Mouse (Mus musculus): Measurements from ENCODE around the gene Slc6a9.
A peak's percentile ranks its signal among the peaks of the same experiment; 100 is the strongest.

Slc6a9 gene

DNA sequence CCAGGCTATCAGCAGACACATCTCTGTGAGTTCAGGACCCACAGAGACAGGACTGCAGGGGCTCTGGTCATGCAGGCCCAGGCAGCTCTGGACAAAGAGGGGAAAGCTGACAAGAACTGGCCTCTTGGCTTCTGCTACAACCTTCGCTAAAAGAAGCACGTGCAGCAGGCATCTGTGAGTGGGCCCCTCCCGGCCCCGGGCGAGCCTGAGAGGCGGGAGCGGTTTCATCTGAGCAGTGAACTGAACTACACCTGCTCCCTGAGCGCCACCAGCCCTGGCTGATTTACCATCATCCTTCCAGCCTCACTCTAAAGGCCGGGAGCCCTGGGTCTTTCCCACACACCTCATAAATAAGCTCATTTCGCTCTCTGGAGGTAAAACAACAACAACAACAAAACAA is 44.0 kb downstream of the Slc6a9 start:
- DNase-seq (ENCODE audit: low spot score), result no peak

DNA sequence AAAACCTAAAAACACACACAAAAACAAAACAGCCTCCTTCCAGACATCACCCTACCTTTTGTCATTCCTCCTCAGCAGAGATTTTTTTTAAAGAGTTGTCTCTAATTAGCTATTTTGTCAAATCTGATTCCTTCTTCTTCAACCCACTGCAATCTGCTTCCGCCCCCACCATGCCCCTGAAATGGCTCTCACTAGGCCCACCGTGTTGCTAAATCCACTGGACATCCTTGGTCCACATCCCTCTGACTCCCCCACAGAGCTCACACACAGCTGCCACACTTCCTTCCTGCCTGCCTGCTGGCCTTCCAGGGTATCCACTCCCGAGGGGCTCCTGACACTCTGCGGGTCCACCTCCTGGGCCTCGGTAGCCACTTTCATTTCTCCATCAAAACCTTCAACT is 44.4 kb downstream of the Slc6a9 start:
- no peak for DNase-seq (ENCODE audit: low spot score)

DNA sequence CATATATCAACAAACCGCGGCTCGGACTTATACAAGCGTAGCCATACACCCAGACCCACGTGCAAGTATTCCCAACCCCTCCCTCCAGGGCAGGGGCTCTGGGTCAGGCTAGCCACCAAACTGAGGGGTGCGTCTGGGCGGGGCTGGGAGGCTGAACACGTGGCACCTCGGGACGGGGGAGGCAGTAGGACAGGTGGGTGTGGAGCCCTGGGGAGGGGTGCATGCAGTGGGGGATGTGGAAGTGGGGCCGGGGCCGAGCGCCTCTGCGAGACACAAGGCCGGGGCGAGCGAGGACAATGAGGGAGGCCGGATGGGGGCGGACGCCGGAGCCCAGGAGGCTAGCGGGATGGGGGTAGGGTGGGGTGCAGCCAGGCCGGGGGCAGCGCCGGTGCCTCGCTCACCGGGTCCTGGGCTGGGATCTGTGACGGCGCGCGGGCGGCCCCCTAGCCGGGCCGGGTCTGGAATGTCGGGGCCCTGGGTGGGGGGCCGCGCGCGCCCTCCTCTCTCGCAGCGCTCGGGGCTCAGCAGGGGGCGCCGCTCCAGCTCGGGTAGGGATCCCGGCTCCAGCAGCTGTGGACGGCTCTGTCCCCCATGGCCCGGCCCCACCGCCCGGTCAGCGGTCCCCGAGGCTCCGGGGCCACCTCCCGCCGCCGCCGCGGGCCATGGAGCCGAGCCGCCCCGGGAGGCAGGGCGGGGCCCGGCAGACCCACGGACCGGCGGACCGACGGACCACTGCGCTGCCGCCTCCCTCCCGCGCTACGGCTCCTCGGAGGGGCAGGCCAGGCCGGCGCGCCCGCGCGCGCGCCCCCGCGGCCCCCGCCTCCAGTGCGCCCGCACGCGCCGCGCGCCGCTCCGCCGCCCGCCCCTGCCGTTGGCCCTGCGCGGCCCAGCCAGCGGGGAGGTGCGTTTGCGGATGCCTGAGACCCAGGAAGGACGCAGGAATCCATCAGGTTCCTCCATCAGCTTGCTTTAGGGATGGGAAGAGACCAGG is 48.7 kb downstream of the Slc6a9 start, which contains the start of gene B4galt2:
B4galt2 (minus strand) TSS at position 787 of the 991 bp plus-strand sequence.
- DNase-seq (ENCODE audit: low spot score), result no peak

DNA sequence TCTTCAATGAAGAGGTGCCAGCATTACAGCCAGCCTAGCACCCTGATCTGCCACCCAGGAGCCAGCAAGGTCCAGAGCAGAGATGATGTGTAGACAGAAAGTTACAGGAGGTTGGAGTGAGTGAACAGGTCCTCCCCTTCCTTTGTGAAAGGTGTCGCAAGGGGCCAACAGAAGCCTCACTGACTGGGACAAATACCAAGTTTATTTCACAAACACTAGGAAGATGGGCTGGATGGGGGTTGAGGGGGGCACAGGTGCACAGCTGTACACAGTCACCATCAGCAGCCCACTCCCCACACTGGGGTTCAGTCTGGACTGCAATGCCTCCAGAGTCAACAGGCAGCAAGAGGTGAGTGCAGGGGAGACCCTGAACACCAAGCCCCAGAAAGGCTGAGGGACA is 49.8 kb downstream of the Slc6a9 start:
- DNase-seq (ENCODE audit: low spot score), result no peak

DNA sequence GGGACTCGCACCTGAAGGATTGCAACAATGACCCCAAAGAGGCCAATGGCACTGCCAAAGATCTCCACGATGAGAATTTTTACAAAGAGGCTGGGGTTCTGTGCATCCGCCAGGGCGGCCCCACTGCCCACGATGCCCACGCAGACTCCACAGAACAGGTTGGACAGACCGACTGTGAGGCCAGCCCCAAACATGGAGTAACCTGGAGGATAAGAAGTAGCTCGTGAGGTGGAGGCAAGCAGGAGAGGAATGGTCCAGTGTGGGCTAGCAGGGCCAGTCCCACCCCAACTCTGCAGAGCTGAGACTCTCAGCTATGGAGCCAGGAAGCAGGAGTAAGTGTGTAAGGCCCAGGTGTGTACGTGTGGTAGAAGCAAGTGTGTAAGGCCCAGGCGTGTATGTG is 50.8 kb downstream of the Slc6a9 start:
- DNase-seq (ENCODE audit: low spot score), result no peak

DNA sequence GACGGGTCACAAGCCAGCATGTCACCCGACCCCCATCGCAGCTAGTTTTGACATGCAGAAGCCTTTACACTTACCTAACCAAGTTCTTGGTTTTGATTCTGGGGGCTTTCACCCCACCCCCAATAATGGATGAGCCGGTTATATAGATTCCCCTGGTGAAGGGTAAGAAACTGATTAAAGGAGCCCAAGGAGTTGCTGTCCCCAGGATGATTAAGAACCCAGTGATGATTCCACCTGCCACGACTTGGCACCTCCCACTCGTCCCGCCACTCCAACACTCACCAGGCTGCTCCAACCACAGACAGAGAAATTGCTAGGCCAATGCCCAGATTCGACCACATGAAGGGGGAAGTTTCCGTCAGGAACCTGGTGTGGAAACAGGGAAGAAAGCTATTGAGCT is 51.7 kb downstream of the Slc6a9 start:
- no peak for DNase-seq (ENCODE audit: low spot score)

DNA sequence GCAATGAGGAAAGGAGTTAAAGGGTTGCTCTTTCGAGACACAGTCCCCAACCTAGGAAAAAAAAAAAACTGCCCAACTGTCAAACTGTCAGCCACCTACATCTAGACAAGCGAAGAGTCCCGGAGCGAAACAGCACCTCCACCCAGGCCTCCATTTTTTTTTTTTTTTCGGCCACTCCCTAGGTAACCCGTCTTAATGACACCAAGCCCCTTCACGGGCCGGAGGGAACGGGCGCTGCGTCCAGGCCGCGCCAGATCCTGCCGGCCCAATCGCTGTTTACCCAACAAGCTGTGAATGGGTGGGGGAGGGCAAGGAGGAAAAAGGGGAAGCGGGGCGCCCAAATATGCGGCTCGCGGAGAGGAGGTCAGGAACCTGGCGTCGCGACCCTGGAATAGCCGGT is 52.3 kb downstream of the Slc6a9 start:
- no peak for DNase-seq (ENCODE audit: low spot score)

DNA sequence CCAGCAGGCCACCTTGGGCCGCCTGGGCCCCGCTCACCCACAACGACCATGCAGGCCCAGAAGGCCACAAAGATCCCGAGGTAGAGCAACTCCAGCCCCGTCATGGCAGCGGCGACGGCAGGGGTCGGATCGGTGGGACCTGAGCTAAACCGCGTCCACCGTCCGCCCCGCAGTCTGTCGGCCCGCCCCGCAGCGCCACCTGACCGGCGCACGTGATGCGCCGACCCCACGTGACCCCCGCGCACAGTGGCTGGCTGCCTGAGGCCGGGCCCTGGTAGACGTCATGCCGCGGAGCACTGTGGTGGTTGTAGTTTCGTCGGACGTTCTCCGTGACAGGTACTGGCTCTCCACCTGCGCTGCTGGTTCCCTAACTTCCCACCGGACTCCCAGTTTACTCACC is 52.8 kb downstream of the Slc6a9 start, which contains the start of gene Atp6v0b:
Atp6v0b (minus strand) TSS at position 201 of the 400 bp plus-strand sequence.
- peak; percentile 95 for DNase-seq (ENCODE audit: low spot score)

DNA sequence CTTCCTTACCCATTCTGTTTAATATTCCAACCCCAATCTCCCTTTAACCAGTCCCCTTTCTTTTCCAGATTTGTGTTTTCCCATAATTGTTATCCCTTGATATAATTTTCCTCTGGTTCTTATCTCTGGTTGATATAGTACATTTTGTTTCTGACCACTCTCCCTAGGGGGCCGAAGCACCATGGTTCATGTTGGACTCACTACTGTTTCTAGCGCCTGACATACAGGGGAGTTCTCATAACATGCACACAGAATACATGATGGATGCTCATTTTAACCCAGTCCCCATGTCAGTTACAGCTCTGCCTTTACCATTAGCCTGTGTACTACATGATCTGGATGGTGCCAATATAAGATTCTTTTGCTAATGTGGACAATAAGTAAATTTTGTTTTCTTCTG is 53.6 kb downstream of the Slc6a9 start:
- DNase-seq (ENCODE audit: low spot score), result no peak

DNA sequence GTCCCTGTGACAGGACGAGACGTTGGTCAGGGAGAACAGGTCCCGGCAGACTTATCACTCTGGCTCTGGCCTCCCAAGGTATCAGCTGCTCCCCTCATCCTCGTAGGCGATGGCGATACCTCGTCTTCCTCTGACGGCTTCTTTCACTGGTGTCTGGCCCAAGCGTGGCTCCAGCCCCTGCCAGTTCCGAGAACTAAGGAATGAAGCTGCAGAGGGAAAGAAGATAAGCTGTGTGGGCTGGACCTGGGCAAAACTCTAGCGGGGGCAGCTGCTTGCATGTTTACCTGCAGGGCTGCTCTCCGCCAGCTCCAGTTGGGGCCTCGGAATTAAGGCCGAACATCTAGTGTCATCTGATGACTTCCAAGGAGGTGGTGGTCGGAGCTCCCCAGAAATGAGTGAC is 55.2 kb downstream of the Slc6a9 start:
- DNase-seq (ENCODE audit: low spot score), result no peak

DNA sequence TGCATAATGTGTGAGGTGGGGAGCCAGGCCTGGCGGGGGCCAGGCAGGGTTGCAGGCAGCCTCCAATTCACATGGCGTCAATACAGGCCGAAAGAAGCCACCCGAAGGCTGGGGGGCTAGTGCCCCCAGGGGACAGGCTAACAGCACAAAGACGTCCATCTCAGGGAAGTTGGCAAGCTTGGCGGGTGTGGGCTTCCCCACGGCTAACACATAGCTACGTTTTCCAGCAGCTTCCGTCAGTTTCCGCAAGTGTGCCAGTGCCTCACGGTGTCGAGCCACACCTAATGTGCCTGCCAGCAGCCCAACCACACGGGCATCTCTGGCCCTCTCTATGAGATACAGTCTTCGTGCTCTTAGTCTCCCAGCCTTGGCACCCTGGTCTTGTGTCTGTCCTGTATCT is 55.7 kb downstream of the Slc6a9 start:
- no peak for DNase-seq (ENCODE audit: low spot score)

DNA sequence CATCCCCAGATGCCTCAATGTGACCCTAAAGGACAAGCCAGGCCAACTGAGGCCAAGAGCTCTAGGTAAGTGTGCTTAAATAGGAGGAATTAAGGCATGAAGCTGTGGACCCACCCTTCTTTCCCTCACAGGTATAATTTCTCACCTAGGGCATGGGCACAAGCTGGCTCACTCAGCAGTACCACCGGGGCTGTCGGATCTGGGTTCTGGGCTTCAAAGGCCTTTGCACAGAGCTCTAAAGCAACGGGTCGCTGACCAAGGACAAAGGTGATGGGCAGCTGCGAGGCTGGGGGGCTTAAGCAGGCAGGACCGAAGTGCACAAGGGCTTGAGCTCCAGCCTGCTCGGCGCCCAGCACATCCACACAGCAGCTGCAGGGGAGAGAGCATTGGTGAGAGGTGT is 56.4 kb downstream of the Slc6a9 start:
- no peak for DNase-seq (ENCODE audit: low spot score)

DNA sequence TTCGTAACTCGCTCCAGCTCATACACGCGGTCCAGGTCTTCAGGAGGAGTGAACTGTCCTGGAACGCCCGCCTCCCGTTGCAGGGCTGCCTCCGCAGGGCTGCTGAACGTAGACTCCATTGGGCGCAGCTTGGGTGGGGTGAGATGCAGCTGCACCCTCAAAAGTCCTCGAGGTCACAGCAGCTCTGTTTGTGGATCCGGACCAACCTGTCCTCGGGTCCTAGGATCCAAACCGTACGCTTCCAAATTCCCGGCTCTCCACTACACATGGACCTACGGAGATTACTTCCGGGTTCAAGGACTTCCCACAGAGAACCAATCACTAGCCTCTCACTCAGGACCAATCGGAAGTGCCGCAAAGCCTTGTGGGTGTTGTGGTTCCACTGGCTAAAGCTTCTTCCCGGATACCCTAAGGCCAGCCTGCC is 57.4 kb downstream of the Slc6a9 start, which contains the start of gene Dph2:
Dph2 (minus strand) TSS at position 295 of the 424 bp plus-strand sequence.
- peak; percentile 93 for DNase-seq (ENCODE audit: low spot score)

DNA sequence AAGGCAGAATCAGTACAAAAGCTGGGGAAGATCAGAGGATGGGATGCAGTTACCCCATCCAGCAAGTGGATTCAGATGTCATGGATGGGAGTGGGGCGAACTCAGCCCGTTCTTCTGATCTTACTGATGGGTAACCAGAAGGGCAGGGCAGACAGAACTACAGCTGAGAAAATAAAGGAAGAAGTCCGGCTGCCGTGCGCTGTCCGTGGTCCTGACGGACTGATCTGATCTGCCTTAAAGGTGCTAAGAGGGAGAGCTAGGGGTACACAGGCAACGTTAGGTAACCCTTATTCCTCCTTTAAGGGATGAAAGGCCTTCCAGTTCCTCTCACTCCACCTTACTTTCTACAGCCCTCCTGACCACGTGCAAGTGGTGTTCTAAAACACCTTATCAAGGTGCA is 59.1 kb downstream of the Slc6a9 start:
- no peak for DNase-seq (ENCODE audit: low spot score)

DNA sequence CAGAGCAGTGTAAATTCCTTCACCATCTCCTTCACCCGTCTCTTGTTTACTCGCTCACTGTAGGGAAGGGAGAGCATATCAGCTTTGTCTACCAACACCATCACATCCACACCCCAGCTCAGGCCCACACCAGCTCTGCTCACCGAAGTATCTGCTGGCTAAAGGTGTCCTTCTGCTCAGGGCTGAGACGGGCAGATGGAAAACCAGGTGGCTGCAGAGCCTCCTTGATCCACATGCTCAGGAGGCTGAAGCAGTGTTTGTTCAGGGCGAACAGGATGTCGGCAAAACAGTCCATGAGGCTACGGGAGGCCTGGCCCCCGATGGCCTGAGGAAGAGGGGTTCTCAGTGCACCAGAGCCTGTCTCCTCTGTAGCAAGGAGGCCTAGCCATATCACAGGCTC is 60.3 kb downstream of the Slc6a9 start:
- DNase-seq (ENCODE audit: low spot score), result no peak

DNA sequence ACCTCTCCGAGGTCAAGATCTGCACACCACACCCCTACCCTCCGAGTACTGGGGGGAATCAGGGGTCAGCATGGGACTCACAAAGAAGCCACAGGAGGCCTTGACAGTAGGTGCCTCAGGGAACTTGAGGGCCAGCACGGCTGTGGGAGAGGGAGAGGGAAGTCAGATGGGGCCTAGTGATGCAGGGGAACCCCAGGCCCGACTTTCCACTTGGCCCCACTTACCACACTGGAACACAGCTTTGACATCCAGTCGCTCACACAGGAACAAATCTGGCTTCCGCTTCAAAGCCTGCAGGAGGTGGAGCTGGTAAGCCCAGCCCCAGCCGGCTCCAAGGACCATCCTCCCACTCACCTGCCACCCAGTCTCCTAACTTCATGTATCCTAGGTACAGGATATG is 61.0 kb downstream of the Slc6a9 start:
- DNase-seq (ENCODE audit: low spot score), result no peak

DNA sequence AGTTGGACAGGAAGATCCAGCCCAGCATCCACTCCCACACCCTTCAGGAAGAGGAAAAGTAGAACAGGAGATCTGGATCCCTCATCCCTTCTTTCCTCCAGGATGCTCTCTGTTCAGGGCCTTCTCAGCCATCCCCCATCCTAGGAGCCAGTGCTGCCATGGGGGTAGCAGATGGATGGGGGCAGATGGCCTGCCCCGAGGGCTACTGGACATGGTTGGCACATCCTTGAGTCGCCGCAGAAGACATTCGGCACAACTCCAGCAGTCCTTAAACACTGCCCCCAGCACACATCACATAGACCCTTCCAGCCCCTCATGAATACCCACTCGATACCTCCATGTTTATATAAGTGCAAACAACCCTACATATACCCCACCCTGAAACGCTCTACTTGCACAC is 61.7 kb downstream of the Slc6a9 start:
- no peak for DNase-seq (ENCODE audit: low spot score)

DNA sequence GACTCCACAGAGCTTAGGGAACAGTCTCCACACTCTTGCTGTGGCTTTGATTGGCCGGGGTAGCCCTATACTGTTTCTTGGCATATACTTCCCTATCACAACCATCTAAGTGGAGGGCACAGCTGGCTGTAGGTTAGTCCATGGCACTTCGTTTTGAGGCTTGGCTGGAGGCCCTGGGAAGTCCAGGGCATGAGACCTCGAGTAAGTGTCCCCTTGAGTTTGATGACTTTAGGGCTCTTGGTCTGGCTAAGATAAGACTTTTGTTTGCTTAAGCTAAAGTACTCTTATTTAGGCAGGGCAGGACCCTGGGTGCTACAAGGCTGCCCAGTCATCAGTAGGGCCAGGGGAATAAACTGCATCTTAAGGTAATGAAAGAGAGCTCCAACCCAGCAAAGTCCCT is 63.8 kb downstream of the Slc6a9 start:
- DNase-seq (ENCODE audit: low spot score), result peak; percentile 71

DNA sequence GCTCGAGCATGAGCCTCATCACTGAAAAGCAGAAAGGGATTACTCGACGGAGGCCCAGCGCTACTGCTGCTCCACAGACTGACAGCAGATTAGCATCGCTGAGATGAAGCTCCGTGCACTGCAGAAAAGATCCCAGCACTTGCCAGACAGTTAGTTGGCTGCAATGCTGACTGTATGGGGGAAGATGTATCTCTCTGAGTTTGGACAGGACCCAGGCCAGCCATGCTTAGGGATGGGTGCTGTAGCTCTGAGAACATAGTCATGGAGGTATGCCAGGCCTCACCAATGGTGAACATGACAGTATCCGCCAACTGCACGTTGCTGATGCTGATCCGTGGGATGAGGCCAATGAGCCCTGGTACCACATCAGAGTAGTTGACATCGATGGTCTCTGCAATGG is 69.8 kb downstream of the Slc6a9 start:
- DNase-seq (ENCODE audit: low spot score), result no peak

DNA sequence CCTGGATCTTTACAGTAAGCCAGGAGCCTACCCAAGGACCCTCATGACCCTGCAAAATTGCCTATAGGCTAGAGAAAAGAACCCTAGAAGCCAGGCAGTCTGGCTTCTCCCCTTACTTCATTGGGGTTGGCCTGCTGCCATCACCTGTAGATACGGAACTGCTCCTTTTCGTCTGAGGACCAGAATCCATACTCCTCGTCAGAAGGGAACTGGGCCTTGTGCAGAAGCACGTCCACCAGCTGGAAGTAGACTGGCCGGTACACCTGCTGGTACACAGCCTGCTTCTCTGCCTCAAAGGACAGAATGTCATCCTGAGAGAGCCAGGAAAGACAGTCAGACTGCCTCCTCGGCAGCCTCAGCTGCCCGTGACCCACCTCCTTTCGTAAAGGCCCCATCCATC is 70.5 kb downstream of the Slc6a9 start:
- no peak for DNase-seq (ENCODE audit: low spot score)

DNA sequence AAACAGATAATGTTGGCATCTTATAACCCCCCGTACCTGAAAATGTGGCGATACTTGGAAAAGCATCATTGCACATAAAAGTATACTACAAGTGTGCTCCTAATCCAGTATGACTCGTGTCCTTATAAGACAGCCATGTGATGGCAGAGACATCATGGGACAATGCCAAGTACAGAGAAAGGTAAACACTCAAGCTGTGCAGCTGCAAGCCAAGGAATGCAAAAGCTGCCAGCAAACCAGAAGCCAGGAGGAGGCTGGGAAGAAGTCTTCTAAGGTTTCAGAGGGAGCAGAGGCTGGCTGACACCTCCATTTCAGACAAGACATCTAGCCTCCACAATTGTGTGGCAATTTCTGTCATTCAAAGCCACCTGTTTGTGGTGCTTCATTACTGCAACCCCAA is 71.9 kb downstream of the Slc6a9 start:
- peak; percentile 88 for DNase-seq (ENCODE audit: low spot score)

DNA sequence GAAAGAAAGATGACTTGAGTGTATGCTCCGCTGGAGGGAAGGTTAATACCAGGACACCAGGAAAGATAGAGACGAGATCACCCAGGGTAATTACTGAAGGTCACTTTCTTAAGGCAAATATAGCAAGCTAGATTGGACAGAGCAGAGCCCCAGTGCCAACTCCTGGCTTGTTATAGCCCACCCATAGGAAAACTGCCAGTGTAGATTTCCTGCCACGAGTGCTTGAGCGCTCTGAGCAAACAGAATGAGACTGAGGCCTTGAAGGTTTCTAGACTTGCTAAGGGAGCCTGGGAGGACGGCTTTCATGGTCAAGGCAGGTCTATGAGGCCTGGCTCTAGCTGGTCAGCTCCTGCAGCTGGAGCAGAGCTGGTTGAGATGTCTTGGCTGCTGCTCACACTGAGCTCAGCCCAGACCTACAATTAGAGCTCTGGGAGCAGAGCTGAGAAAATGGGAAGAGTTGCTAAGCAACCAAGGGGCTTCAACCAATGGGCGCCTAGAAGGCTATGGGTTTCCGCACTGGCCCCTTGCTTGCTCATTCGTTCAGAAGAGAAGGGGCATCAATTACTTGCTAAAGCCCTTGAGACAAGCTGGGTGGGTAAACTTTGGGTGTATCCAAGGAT is 74.6 kb downstream of the Slc6a9 start:
- no peak for DNase-seq (ENCODE audit: low spot score)

DNA sequence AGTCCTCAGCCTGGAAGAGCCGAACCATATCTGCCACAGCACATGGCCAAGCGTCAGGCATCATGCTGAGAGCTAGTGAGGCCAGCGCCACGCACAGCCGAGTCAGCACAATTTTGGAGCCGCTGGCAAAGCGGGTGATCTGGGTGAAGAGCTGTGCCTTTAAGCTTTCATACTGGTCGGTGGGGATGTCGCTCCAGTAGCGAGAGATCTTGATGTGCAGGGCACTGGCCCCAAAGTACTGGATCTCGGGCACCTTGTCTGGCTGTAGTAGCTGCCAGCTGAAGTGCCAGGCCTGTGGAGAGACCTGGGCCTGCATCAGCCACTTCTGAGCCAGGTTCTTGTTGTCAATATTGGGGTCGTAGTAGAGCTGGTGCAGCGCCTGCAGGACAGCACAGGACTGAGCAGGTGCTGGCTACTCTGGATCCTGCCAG is 77.8 kb downstream of the Slc6a9 start:
- DNase-seq (ENCODE audit: low spot score), result no peak

Data from lung, postnatal 25 days (tissue).